Mouse (Mus musculus) limb, embryonic 11.5 days (tissue): ENCODE results near the gene Ubc. TPM values are rescaled to one million over a fixed set of nuclear protein-coding genes. Genes with fewer than 3 reads are reported as not detected.
"Not testable (repeated sequence)": the region's sequence is repeated elsewhere in the genome, so short reads cannot be mapped to it uniquely, and the experiment has no call there.

Experiments used
- ATAC-seq: fragments of 200-750 bp; cut with Nextera tagmentation; 2 replicates; pipeline ENCODE4 v1.8.0; 2017; ENCODE audit warnings: low read depth; ENCODE audit not compliant: insufficient number of reproducible peaks, low FRiP score, low TSS enrichment
- DNase-seq: peaks from one replicate; pipeline ENCODE4 v3.0.0-alpha.2; 2015; ENCODE audit warnings: low spot score
- H3K27ac ChIP-seq: fragments of 300-500 bp; sonication (generic); replicated peaks from 2 replicates; pipeline ENCODE4 v1.5.1; 2014; ENCODE audit warnings: low read depth, mild to moderate bottlenecking, low read length
- H3K27me3 ChIP-seq: fragments of 300-500 bp; sonication (generic); 2 replicates; pipeline ENCODE4 v1.6.1; 2014; ENCODE audit warnings: mild to moderate bottlenecking, low read length, mixed read lengths; ENCODE audit not compliant: control insufficient read depth, insufficient read depth
- H3K36me3 ChIP-seq: fragments of 300-500 bp; sonication (generic); 2 replicates; pipeline ENCODE4 v1.6.1; 2014; ENCODE audit warnings: mild to moderate bottlenecking, low read length, moderate library complexity, mixed read lengths; ENCODE audit not compliant: control insufficient read depth, insufficient read depth
- H3K4me1 ChIP-seq: fragments of 300-500 bp; sonication (generic); 2 replicates; pipeline ENCODE4 v1.6.1; 2014; ENCODE audit warnings: low read length, mixed read lengths; ENCODE audit not compliant: control insufficient read depth, insufficient read depth
- H3K4me2 ChIP-seq: fragments of 300-500 bp; sonication (generic); 2 replicates; pipeline ENCODE4 v1.6.1; 2014; ENCODE audit warnings: low read depth, mild to moderate bottlenecking, moderate library complexity; ENCODE audit not compliant: severe bottlenecking
- H3K4me3 ChIP-seq: fragments of 300-500 bp; sonication (generic); 2 replicates; pipeline ENCODE4 v1.5.1; 2014; ENCODE audit warnings: low read depth, low read length
- H3K9ac ChIP-seq: fragments of 300-500 bp; sonication (generic); 2 replicates; pipeline ENCODE4 v1.6.1; 2014; ENCODE audit warnings: mild to moderate bottlenecking, low read length
- H3K9me3 ChIP-seq: fragments of 300-500 bp; sonication (generic); 2 replicates; pipeline ENCODE4 v1.6.1; 2016; ENCODE audit warnings: low read length; ENCODE audit not compliant: control insufficient read depth
- WGBS: fragments of 180-500 bp; shearing (Covaris S2); extraction: QIAGEN DNeasy Blood & Tissue Kit; methylation state at CpG from one replicate; pipeline ENCODE4 v1.1.7; 2014; 5-methylcytosine and 5-hydroxymethylcytosine counted together
- polyA plus RNA-seq: library from polyadenylated mRNA; unstranded; fragments of >200 nt; fragmentation: Nextera tagmentation; extraction: Ambion mirVana; gene quantifications from 2 replicates; pipeline ENCODE4 v1.2.1, GENCODE M21; 2014

The Ubc gene
- polyA plus RNA-seq, 1 experiment from 2014 or later, result 979 TPM

- WGBS, result 93% methylated on average over 3 of the region's 3 CpGs
- ATAC-seq, result no peak
- H3K4me3 ChIP-seq, result no peak overlapping the region
- no peak overlapping the region for H3K4me2 ChIP-seq
- H3K27me3 ChIP-seq, result no peaks in the 10 kb centered on the region
- no peak for DNase-seq
- H3K27ac ChIP-seq, result no peak overlapping the region
- H3K9me3 ChIP-seq, result no peaks in the 10 kb centered on the region
- H3K4me1 ChIP-seq, result peaks cover 24% of the 10 kb centered on the region
- H3K9ac ChIP-seq, result no peak overlapping the region
- H3K36me3 ChIP-seq, result peaks cover 2% of the 10 kb centered on the region; the same call in 1 of the 2 replicates
Observed at GRCm38 (mm10) chr5:125390906-125391477, 990 bp upstream of the Ubc start.

- Histone ChIP-seq H3K4me3 (peak within 1 kb of the TSS; percentile 100), H3K9ac (peak within 1 kb of the TSS; percentile 97), H3K4me1 (peaks cover 17% of the 10 kb centered on the region; the same call in 1 of the 2 replicates), H3K4me2 (peak within 1 kb of the TSS; percentile 79), H3K36me3 (peaks cover 11% of the 10 kb centered on the region), H3K27ac (peak within 1 kb of the TSS; percentile 86), H3K9me3 (no peaks in the 10 kb centered on the region), H3K27me3 (no peaks in the 10 kb centered on the region)
- DNase-seq, result peak; percentile 84
- ATAC-seq, result peak; percentile 26
- WGBS, result under 1% methylated on average over 41 of the region's 41 CpGs
Observed at GRCm38 (mm10) chr5:125389131-125389578, 847 bp downstream of the Ubc start, which contains the start of gene Gm10382. TSS of gene Gm10382 (plus strand) at chr5:125389322.

- H3K4me3 ChIP-seq, result peak overlapping the region; percentile 100
- H3K9me3 ChIP-seq, result no peaks in the 10 kb centered on the region
- H3K4me2 ChIP-seq, result peak overlapping the region; percentile 79
- no peak for DNase-seq
- peaks cover 11% of the 10 kb centered on the region; the same call in 1 of the 2 replicates for H3K4me1 ChIP-seq
- WGBS, result 29% methylated on average over 13 of the region's 13 CpGs
- H3K36me3 ChIP-seq, result peaks cover 11% of the 10 kb centered on the region
- no peaks in the 10 kb centered on the region for H3K27me3 ChIP-seq
- ATAC-seq, result no peak
- peak overlapping the region; percentile 49; the same call in 1 of the 2 replicates for H3K9ac ChIP-seq
- no peak overlapping the region for H3K27ac ChIP-seq
Observed at GRCm38 (mm10) chr5:125388358-125389092, 1.5 kb downstream of the Ubc start.

GRCm38 (mm10) chr5:125387295-125387694 is 2.7 kb downstream of the Ubc start:
- not testable (repeated sequence) for H3K27ac ChIP-seq, ATAC-seq, H3K4me1 ChIP-seq, H3K9me3 ChIP-seq, H3K4me2 ChIP-seq, H3K9ac ChIP-seq, H3K27me3 ChIP-seq, DNase-seq, H3K4me3 ChIP-seq
- 92% methylated on average over 5 of the region's 6 CpGs for WGBS
- H3K36me3 ChIP-seq, result peaks cover 11% of the 10 kb centered on the region

GRCm38 (mm10) chr5:125385215-125385940 is 4.6 kb downstream of the Ubc start:
- no peak for ATAC-seq
- peaks cover 4% of the 10 kb centered on the region; the same call in 1 of the 2 replicates for H3K4me1 ChIP-seq
- no peak overlapping the region for H3K27ac ChIP-seq
- H3K27me3 ChIP-seq, result no peaks in the 10 kb centered on the region
- WGBS, result 88% methylated on average over 8 of the region's 8 CpGs
- no peak overlapping the region for H3K4me2 ChIP-seq
- H3K36me3 ChIP-seq, result peaks cover 11% of the 10 kb centered on the region
- DNase-seq, result no peak
- no peak overlapping the region for H3K9ac ChIP-seq
- no peaks in the 10 kb centered on the region for H3K9me3 ChIP-seq
- no peak overlapping the region for H3K4me3 ChIP-seq

GRCm38 (mm10) chr5:125384512-125385214 is 5.3 kb downstream of the Ubc start:
- H3K4me3 ChIP-seq, result no peak overlapping the region
- no peak overlapping the region for H3K27ac ChIP-seq
- H3K4me2 ChIP-seq, result no peak overlapping the region
- no peak for DNase-seq
- H3K9me3 ChIP-seq, result no peaks in the 10 kb centered on the region
- H3K4me1 ChIP-seq, result peaks cover 4% of the 10 kb centered on the region; the same call in 1 of the 2 replicates
- WGBS, result 86% methylated on average over 2 of the region's 2 CpGs
- H3K36me3 ChIP-seq, result peaks cover 11% of the 10 kb centered on the region
- H3K9ac ChIP-seq, result no peak overlapping the region
- no peaks in the 10 kb centered on the region for H3K27me3 ChIP-seq
- ATAC-seq, result no peak

- Histone ChIP-seq H3K27me3 (no peaks in the 10 kb centered on the region), H3K4me3 (no peak overlapping the region), H3K4me2 (no peak overlapping the region), H3K4me1 (peaks cover 4% of the 10 kb centered on the region; the same call in 1 of the 2 replicates), H3K36me3 (peaks cover 11% of the 10 kb centered on the region), H3K9me3 (no peaks in the 10 kb centered on the region), H3K27ac (no peak overlapping the region), H3K9ac (no peak overlapping the region)
- DNase-seq, result no peak
- 73% methylated on average over 3 of the region's 3 CpGs for WGBS
- ATAC-seq, result no peak
Observed at GRCm38 (mm10) chr5:125383637-125384420, 6.2 kb downstream of the Ubc start.
